Mouse (Mus musculus) gastrocnemius, adult 8-10 months (tissue): ENCODE measurements around the gene Ripk3. TPM values are rescaled to one million over a fixed set of nuclear protein-coding genes. Genes with fewer than 3 reads are reported as not detected.

Source experiments
- DNase-seq, 2 experiments: peaks; one replicate each; pipeline ENCODE4 v3.0.0; 2022; ENCODE audit warnings: low spot score in 2 of 2
- total RNA-seq, 4 experiments: library from RNA; stranded (reverse); gene quantifications; 2 replicates each; pipeline ENCODE4 v1.2.4; 2022

The Ripk3 gene
- total RNA-seq, 4 experiments from 2014 or later, result 1.0 to 1.3 (median 1.3) TPM; not detected in 1

GRCm38 (mm10) chr14:55795380-55796163, 6.9 kb upstream of the Ripk3 start:
- DNase-seq, result no peak

- DNase-seq, result peak in 1 of 2 experiments; percentile 2
Observed at GRCm38 (mm10) chr14:55793946-55794345, 5.3 kb upstream of the Ripk3 start.

- no peak for DNase-seq
Observed at GRCm38 (mm10) chr14:55793461-55793860, 4.8 kb upstream of the Ripk3 start.

DNA sequence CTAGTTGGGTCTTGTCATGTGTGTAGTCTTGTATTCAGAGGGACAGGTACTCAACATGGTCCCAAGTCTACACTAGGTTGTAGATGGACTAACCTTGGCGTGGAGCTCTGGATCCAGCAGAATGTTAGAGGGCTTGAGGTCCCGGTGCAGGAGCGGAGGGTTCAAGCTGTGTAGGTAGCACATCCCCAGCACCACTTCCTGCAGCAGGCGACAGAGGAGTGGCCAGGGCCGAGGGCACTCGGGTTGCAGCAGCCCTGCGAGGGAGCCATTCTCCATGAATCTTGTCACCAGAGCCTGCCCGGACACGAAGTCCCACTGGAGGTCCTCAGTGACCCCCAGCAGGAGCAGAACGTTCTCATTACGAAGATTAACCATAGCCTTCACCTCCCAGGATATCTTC, 934 bp downstream of the Ripk3 start:
- peak in 1 of 2 experiments; percentile 1 for DNase-seq

DNA sequence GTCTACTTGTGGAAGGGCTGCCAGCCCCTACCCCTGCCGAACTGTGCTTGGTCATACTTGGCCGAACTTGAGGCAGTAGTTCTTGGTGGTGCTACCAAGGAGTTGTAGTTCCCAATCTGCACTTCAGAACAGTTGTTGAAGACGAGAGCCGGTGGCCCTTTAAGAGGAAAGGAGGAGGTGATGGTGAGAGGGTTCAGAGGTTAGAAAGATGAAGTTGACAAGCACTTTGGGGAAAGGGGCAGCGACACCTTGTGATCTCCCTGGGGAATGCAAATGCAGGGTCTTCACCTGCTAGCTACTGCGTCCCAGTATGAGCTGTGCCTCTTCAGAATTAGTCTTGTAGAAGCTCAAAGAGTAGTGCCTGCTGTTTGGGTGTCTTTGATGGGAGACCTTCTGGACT, 3.5 kb downstream of the Ripk3 start:
- DNase-seq, result peak in 1 of 2 experiments; percentile 1

DNA sequence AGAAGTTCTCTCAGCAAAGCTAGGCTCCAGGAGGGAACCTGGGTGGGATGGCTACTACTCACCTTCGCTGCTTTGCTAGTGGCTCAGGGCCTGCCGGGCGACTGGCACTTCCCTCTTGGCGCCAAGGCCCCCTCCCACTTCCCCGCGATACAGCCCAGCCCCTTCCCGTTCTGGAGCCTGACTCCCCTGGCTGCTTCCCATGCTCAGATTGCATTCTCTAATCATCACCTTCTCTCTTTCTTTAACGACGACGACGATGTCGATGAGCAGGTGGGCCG, 4.8 kb downstream of the Ripk3 start, which contains the start of gene Adcy4:
TSS of gene Adcy4 (minus strand) at position 138 of the 278 bp plus-strand sequence.
- DNase-seq, result no peak

DNA sequence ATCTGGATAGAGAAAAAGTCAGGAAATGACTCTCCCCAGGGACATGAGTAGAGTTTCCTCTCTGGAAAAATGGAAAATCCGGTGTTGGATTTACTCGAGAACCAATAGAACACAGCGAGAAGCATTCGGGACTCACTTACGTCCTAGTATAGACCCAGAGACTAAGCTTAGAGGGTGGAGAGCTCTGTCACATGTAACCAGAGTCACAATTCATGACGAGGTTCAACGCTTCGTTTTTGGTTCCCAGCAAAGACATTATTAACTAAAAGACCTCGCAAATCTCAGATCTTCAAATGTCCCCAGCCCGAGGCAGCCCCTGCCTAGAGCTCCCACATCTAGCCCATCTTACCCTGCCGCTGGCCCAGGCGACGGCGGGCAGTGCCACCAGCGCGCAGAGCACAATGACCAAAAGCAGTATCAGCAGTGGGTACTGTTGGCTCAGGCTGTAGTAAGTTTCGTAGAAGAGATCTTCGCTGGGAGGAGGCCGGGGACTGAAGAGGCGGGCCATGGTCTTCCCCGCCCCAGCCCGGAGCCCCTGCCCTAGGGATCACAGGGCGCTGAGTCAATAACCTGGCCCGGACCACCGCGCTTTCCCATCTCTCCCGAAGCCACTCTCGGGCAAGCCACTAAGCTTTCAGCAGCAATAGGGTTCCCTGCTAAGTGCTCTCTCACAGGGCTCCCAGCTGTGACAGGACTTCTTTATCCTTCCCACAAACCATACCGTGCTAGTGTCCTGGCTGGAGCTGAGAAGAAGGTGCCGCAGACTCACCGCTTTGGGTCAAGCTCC, 5.3 kb downstream of the Ripk3 start:
- peak in 1 of 2 experiments; percentile 3 for DNase-seq

- DNase-seq, result peak in 1 of 2 experiments; percentile 1
Observed at GRCm38 (mm10) chr14:55782361-55782960, 6.2 kb downstream of the Ripk3 start.

DNA sequence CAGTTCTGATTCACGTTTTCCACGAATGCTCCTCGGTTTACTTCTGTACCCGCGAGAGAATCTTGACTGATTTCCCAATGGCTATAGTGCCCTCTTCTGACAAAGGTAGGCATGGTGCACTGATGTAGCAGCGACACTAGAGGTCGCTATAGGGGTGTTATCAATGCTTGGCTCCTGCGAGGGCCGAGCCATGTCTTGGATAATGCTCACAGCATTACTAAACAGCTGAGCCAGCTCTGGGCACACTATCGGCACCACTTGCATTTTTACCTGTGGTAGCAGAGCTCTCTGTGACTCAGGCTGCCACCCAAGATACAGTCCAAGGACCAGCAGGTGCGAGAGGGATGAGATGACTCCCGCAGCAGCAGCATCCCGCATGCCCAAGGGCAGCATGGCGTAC, 7.4 kb downstream of the Ripk3 start:
- peak; percentile 11 to 29 for DNase-seq

DNA sequence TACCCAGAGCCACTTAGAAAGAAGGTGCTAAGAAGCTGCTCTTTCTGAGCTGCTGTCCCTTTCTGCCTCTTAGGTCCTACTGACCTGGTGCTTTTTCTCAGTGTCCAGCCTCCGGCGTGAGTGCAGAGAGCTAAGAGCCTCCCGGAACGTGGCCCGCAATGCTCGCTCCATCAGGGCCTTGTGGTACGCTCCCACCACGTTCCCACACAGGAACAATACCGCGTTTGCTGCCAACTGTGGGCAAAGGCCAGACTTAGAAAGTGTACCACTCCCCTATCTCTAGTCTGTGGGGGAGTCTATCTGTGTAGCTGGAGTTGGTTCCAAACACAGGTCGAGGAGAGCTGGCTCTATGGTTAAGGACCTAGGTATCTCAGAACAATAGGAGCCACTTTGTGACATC, 7.9 kb downstream of the Ripk3 start:
- DNase-seq, result peak in 1 of 2 experiments; percentile 2

DNA sequence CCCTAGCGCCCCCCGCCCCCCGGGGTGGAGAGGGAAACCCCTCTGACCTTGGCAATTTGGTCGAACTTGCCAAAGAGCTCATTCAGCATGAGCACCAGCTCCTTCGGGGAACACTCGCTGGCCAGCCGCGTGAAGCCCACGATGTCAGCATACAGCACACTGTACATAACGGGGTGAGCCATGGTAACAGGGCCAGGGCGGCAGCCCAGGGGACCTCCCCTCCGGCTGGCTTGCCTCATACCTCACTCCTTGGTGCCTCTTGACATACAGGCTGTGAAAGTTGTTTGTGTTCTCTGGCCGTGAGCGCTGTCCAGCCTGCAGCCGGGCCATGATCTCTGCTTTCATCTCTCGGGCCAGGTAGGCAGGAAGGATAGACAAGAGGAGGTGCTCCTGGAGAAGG, 9.0 kb downstream of the Ripk3 start:
- DNase-seq, result peak in 1 of 2 experiments; percentile 1

DNA sequence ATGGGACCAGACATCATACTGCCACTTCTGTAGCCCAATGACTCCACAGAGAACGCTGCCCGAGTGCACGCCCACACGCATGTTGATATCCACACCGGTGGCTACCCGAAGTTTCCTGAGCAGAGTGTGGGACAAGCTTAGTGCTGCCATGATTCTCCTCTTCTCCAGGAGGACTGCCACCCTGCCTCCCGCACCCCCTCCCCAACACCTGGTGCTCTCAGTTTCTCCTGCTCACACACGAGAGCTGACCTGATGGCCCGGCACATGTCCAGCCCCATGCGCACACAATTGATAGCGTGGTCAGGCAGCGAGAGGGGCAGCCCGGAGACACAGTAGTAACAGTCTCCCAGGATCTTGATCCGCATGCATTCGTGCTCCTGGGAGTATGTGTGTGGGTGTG, 10.0 kb downstream of the Ripk3 start:
- DNase-seq, result peak; percentile 1 to 2

DNA sequence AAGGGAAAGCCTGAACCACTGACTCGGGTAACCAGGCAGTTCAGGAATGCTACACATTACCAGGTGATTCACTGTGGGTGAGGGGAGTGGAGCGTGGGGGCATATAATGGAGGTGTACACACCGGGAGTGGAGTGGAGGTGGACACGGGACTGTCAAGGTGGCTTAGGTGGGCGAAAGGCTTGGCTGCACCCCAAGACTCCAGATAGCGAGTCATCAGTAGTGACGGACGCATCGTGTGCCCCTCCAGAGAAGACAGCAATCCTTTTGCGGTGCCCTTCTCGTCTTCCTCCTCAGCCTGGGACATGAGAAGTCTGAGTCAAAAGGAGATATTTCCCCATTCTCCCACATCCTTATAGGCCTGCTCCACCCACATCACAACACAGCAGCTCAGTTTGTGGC, 10.9 kb downstream of the Ripk3 start:
- DNase-seq, result peak in 1 of 2 experiments; percentile 2

DNA sequence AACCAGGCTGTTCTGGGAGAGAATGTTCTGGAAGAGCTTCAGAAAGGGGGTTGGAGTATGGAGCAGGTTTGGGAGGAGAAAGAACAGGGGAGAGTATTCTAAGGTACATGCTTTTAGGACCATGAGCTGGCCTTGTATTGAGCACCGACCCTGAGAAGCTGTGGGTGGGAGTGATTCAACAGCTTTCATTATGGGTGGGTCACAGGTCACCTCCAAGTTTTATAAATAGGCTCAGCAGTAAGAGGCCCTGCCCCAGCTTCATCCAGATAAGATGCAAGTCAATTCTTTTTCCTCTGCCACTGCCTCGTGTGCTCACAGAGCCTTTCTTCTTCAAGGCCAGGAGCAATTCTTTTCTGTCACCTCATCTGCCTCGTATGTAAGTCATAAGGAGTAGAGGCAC, 11.5 kb downstream of the Ripk3 start:
- DNase-seq, result peak in 1 of 2 experiments; percentile 1

- peak in 1 of 2 experiments; percentile 0 for DNase-seq
Observed at GRCm38 (mm10) chr14:55776711-55777110, 12.0 kb downstream of the Ripk3 start.

DNA sequence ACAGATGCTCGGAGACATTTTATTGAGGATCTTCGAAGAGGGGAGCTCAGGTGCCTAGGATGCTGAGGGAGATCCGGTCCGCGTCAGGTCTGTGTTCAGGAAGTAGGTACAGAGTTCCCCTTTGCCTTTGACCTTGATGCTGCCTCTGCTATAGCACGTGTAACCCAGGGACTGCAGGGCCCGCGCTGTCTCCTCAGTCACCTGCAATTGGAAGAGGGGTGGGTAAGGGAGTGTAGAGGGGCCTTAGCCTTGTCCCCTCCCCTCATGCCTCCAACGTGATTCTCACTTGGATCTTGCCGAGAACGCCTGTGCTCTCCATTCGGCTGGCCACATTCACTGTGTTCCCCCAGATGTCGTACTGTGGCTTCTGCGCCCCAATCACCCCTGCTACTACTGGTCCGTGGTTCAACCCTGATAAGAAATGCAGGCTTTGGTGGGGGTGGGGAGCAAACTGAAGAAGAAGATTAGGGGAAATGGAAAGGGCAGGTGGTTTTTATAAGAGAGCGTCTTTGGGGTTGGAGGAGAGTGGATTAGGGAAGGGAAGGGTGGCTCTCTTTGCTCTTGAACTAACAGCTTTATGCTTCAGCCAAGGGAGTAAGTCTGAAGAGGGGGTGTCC, 19.5 kb downstream of the Ripk3 start:
- no peak for DNase-seq

DNA sequence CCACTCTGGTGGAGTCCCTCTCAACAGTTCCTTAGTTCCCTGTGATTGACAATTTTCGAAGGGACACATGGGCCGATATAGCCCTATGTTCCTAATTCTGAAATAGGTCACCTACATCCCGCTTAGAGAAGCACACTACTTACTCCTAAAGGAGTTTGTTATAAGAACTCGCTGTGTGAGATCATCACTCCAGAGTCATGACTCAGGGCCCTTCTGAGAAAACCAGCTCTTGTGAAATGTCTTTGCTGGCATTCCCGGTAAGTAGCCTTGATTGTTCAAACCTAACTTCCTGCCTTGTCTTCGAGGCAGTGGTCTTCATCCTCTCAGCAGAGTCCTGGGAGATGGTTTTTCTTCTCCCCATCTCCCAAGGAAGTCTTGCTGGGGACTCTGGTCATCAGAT, 20.1 kb downstream of the Ripk3 start:
- no peak for DNase-seq

DNA sequence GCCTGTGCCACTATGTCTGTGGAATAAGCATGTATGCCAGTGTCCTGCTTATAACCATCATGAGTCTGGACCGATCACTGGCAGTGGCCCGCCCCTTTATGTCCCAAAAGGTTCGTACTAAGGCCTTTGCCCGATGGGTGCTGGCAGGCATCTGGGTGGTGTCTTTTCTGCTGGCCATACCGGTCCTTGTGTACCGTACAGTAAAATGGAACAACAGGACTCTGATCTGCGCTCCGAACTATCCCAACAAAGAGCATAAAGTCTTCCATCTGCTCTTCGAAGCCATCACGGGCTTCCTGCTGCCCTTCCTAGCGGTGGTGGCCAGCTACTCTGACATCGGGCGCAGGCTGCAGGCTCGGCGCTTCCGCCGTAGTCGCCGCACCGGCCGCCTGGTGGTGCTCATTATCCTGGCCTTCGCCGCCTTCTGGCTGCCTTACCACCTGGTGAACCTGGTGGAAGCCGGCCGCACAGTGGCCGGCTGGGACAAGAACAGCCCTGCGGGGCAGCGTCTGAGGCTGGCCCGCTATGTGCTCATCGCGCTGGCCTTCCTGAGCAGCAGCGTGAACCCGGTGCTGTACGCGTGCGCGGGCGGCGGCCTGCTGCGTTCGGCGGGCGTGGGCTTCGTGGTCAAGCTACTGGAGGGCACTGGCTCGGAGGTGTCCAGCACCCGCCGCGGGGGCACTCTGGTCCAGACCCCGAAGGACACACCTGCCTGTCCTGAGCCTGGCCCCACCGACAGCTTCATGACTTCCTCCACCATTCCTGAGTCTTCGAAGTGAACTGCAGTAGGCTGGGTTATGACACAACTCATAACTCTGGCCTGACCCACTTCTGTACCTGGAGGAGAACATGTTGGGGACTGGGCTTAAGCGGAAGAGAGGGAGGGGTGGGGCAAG, 20.9 kb downstream of the Ripk3 start:
- peak in 1 of 2 experiments; percentile 35 for DNase-seq

- no peak for DNase-seq
Observed at GRCm38 (mm10) chr14:55765696-55766095, 23.0 kb downstream of the Ripk3 start, which contains the start of gene Ltb4r1. TSS of gene Ltb4r1 (plus strand) at chr14:55765962.

GRCm38 (mm10) chr14:55763166-55763565, 25.5 kb downstream of the Ripk3 start:
- DNase-seq, result no peak
